Mouse (Mus musculus) hematopoietic stem cell, adult 5-6 weeks (primary cell): Measurements from ENCODE around the gene Yod1. TPM values are rescaled to one million over a fixed set of nuclear protein-coding genes. Genes with fewer than 3 reads are reported as not detected.

Source experiments
- ATAC-seq, 2 experiments: fragments of 125-278 bp in 1 of 2; replicated peaks in 1 of 2; 2 replicates each; pipeline ENCODE4 v1.8.0; 2016 to 2017; ENCODE audit warnings: inconsistent platforms in 2 of 2, mild to moderate bottlenecking in 2 of 2, moderate number of reproducible peaks in 2 of 2, low read depth in 1 of 2, moderate TSS enrichment in 1 of 2; ENCODE audit not compliant: low FRiP score in 2 of 2, poor library complexity in 2 of 2, severe bottlenecking in 2 of 2, insufficient read depth in 1 of 2, low TSS enrichment in 1 of 2
- total RNA-seq: library from RNA; stranded (forward); fragments of 172-1452, 232-1000 nt; gene quantifications from 2 replicates; pipeline ENCODE4 v1.2.3, GENCODE M21; 2017

The Yod1 gene
- 8.8 and 10.3 TPM in 2 replicates for total RNA-seq

DNA sequence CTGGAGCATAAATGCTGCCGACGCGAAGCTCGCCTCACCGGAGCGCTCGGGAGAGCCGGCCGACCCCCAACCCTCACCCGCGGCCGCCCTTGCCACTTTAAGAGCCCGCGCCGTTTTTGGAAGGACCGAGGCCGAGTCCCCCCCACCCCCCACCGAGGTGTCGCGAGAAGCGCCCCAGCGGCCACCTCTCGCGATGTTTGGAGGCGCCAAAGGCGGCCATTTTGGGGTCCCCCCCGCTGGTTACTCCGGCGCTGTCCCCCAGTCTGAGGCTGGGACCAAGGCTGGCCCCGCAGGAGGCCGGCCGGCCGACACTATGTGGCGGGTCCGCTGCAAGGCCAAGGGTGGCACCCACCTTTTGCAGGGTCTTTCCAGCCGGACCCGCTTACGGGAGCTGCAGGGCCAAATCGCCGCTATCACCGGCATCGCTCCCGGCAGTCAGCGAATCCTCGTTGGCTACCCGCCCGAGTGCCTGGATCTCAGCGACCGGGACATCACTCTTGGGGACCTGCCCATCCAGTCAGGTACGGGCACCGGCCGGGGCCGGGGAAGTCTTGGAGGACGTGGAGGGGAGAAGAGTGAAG, at the start of gene Yod1:
Gene Yod1, plus strand, starts transcription at position 37 of the 581 bp plus-strand sequence.
- ATAC-seq: peak; percentile 55 to 66

DNA sequence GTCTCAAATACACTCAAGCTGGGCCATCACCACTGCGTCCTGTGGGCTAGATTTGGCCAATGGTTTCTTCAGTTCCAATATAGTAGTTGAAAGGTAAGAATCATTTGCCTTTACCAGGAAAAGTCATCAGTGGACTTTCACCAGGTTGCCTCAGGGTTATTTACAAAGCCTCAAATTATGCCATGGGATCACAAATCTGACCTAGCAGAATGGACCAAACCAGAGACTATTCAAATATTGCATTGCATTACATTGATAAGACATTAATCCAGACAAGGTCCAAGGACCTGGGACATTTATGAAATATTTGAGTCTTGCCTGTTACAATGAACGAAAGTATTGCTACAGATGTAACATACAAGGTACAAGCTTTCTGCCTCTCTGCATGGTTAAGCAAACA, 38.6 kb upstream of the Yod1 start:
- no peak for ATAC-seq

DNA sequence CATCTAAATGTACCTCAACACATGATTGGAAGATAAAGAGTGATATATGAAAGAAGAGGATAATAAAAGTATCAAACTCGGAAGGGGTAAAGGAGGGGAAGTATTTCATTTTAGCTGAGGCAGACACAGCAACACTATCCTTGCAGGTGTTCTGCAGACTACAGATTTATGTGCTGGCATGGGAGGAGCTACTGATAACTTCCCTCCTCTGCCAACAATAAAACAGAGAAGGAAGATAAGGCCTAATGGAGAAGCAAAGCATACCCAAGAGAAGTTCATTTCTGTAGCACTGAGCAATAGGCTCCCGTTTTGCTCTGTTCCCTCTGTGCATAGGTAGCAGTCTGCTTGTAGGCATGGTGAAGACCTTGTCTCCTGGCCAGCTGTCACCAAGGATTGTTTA, 36.1 kb upstream of the Yod1 start:
- no peak for ATAC-seq

DNA sequence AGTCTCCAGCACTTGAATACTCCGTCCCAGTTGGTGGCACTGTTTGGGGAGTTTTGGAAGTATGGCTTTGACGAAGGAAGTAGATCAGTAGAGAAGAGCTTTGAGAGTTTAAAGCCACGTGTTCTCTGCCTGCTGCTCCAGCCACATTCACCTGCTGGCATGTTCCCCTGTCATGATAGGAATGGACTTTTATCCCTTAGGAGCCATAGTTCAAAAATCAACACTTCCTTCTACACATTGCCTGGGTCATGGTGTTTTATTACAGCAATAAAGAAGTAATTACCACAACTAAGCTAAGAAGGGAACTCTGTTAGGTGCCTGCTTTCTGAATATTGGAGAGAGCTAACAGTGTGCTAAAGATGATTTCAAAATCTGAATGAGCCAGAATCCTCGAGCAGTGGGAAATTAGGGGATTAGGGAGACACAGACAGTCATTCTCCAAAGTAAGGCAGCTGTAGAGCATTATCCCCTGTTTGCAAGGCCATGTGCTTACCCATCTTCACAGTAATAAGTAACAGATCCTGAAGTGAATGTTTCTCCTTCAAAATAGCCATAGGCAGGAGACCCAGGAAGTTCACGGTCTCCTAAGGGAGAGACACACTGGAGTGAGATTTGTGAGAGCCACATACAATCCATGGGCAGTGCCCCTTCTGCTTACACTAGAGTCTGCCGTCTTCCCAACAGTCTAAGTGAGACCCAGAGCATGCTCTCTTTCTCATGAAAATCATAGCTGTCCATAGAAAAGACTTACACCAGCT, 35.3 kb upstream of the Yod1 start:
- ATAC-seq: no peak

DNA sequence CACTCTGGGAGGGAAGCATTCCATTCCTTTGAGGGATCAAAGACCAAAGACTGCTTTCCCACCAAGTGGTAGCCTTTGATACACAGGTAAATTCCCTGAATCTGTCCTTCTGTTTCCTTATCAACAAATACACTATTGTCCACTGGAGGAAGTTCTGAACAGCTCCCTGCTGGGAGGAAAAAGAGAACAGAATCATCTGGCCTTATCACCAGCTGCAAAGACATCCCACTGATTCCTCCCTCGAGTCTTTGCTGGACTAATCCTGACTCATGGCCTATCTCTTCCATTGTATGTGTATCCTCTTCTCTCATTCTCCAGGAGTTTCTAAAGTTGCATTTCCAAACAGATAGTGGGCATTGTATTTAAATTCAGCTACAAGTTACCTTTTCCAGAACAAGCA, 33.2 kb upstream of the Yod1 start:
- no peak for ATAC-seq

DNA sequence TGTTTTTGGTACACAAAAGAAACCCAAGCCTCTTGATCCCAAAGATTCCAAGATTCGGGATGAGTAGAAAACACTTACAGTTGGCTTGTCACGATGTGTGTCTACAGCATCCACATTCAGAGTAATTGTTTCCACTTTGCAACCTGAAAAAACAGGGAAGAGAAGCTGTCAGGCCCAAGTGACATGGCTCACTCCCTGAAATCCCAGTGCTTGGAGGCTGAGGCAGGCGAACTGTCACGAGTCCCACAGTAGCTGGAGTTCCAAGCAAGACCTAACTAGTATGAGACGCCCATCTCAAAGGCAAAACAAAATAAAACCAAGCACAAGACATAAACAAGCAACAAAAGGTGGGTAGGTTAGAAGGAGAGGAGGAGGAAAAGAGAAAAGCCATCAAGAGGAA, 18.5 kb upstream of the Yod1 start:
- no peak for ATAC-seq

DNA sequence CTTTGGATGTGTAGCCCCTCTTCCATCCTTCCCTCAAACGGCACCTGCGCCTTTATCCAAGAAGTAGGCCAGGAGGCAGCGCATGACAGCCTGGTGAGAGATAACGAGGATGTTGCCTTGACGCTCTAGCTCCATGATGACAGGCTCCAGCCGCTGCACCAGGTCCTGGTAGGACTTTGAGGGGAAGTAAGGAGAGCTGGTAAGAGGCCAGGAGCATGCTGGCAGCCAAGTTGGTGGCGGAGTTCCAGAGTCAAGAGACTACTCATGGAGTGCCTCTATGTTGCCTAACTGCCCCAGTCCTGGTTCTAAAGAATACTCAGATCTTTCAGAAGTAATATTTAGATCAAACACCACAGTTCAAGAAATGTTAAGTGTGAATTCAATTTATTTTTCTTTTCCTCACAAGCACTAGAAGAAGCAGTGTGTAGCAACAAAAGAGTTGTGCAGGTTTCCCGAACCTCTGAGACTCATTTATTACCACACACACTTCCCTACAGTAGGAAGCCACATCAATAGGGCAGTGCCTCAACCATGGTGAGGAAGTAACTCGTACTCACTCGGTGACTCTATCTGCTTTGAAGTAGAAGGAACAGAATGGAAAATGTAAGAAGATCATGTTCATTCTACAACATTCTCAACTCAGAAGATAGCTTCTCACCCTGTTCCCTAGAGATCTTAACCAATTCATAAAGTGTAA, 17.0 kb upstream of the Yod1 start:
- peak in 1 of 2 experiments; percentile 21; a peak in 2 of 4 replicates for ATAC-seq

DNA sequence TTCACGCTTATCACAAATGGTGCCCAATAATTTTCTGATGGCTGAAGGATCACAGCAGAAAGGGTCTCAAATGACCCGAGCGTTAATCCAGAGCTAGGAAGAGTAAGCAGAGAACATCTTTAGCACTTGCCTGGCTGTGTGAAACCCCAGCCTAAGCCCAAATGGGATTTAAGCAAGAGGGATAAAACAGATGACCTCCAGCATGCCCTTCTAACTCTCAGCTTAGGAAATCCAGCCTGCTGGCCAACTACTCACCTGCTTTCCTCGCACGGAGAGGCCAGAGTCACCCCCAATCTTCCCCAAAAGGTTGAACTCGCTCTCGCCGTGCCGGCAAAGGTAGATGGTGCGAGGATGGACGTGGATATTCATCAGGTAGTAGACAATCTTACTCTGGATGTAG, 15.2 kb upstream of the Yod1 start:
- no peak for ATAC-seq

DNA sequence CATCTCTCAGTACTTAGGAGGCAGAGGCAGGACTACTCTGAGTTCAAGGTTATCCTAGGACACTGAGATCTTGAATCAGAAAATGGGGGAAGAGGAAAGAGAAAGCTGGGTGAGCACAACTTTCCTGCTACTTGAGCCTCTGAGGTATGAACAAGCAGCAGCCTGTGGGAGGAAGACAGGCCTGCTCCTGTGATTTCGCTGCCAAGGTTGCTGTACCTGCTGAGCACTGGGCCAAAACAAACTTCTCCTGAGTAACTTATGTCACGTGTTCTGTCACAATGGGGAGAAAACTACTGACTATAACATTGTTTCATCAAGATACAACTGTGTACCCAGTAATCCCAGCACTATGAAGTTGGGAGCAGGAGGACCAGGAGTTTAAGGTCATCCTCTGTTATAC, 13.5 kb upstream of the Yod1 start:
- no peak for ATAC-seq

DNA sequence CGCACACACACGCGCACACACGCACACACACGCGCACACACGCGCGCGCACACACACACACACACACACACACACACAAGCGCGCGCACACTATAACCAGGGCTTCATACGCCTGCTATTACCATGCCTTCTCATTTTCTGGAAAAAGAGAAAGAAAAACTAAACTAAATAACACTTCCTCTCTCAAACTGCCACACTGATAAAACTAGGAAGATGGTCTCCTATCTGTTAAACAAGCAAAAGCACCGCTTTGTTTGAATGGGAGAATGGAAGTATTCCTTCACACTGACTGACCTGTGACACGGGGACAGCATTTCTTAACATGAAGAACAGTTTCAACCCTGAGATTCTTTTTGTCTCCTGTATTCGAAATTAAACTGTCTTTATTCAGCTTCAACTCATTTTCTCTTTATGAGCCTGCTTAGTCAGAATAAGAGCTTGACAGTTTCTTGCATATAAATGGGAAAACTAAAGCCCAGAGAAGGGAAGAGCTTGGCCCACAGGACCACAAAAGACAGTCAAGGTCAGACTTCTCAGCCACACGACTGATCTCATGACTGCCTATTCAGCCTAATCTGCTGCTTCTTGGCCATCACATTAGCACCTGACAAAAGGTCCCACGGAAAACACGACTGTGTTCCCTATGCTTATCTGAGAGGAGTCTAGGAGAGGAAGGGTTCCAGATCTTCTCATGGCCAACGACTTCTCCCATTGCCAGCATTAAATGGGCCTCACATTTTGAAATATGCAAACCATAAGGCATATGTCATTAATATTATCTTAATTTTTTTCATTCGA, 6.6 kb upstream of the Yod1 start:
- ATAC-seq: no peak

DNA sequence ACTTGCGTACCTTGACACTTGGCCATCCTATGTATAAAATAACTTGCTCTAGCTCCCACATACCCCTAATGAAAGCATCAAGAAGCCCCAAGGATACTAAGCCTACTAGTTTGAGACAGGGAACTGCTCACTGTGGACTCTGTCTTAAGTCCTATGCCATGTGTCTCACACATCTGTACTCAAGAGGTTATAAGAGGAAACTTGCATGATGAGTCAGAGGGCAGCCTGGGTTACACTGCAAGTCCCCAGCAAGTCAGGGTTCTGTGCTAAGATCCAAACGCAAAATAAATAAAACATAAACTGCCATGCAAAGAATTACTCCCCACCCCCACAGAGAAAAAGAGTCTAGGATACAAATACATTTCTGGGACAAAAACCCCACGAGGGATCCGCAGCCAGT, 3.1 kb upstream of the Yod1 start:
- ATAC-seq: no peak

DNA sequence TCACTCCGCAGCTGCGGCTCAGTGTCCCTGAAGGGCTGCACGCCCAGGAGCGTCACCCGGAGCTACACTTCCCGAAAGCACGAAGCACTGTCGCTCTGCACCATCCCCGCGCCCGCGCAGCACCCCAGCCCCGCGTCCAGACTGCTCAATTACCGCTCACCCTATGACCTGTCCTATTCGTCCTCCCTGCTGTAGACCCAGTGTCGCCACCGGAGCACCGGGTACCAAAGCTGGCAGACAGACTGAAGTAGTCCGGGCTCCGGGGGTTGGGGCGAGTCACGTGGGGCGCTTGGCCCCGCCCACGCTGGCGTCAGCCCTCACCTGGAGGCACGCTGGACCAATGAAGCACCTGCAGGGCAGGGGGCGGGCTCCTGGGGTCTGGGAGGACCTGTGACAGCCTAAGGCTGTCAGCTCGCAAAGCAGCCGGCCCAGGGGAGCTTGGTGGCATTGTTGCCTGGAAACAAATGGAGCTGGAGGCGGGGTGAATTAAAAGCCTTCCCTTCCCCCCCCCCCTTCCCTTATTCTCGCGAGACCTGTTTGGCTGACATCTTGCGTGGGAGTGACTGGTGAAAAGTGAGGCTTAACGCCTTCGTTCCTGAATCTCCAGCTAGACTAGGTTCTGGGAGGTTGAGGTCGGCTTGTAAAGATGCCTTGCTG, 1.4 kb upstream of the Yod1 start, which contains the start of gene Gm29427:
Gene Gm29427, minus strand, starts transcription at position 239 of the 657 bp plus-strand sequence.
- ATAC-seq: peak; percentile 75 to 78

DNA sequence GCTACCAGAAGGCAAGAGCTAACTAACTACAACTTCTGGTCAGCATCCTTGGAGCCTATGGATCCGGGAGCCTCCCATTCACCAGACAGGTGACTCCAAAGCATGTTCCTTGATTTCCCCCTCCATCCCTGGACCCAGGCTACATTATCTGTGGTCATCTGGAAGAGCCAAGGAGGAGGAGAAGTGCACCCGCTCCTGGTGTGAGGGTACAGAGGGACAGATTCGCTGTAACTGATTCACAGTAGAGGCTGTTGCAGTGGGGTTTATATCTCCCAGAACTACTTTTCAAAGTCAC, 962 bp upstream of the Yod1 start:
- no peak for ATAC-seq

DNA sequence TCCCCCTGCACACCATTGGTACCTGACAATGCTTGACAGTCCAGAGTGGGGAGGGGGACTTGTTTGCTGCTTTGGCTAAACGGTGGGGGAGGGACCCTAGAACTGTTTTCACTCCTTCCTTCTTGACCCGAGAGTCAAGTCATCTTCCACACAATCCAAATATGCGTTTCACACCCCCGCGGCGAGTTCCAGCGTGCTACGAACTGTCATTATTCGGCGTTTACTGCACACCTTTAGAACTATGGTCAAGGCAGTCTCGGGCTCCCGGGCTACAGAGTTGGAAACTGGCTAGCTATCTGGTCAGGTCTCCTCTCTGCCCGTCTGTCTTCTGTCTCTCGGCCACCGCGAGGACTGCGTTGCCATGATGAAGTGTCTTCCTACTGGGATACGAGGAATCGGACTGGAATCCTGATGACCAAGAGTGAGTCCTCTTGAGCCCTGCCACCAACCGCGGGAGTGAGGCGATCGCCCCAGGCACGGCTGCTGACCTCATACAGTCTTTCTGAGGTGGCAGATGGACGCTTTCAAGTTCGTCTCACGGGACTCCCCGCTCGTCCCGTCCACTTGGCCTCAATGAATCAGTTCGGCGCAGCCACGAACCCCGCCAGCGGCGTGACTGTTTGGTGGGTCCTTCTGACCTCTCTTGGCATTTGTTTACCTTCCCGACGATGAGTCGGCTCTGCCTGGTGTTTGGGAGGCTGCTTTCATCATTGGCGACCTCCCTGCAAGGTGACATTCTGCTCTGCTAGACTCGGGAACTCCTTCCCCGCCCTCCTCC, 425 bp upstream of the Yod1 start:
- ATAC-seq: 0 out of 4 replicates have a peak, but pooled peaks of 1 of the 2 experiments have one; percentile 3

DNA sequence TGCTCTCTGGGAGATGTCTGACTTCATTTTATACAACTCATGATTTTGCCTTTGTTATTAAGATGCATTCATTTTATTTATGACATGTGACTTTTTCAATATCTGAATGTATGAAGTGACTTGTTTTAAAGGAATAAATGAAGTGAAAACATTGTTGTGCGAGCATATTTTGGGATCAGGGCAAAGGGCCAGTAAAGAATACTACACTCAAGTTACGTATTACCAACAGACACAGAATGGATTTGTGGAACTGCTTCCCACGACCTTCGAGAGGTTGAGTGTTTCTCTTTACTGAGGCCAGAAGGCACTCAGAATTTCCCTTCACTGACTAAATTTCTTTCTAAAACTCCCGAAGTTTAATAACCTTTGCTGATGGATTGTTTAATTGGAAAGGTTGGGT, 7.1 kb downstream of the Yod1 start:
- ATAC-seq: no peak

DNA sequence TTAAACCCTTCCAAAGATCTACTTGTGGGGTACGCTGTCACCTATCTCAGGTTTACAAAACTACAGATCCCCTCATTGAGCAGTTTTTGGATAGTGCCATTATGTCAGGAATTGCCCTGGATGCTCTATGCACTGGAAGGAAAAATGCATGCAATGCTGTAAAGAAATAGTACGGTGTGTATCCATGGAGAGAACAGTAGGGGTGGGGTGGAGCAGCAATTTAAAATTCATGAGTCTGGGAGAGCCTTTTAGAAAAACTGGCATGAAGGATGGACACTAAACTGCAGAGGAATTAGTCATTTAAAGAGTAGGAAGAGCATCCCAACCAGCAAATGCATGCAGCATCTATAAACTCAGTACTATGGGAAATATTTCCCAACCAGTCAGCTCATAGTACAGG, 9.3 kb downstream of the Yod1 start:
- ATAC-seq: no peak

DNA sequence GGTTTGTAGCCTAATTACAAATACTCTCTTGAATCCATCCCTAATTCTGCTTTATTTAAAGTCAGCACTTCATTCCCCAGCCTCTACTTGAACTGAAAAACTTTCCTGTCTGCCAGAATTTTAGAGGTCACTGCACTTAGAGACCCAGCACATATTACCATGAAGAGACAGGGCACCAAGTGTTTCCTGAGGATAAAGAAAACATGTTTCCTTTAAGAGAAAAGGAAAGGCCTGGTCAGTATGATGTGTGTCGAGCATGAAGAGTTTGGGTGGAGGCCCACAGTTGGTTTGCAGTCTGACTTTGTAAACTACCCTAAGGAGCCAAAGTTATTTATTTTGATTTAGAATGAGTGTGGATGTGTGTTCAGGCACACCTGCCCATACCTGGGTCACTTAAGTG, 10.9 kb downstream of the Yod1 start:
- ATAC-seq: peak; percentile 36 to 53
